Mouse (Mus musculus): ENCODE data around the gene Ddx58. TPM values are rescaled to one million over a fixed set of nuclear protein-coding genes. Genes with fewer than 3 reads are reported as not detected.

Gene Ddx58
- polyA plus RNA-seq, 1 experiment from 2014 or later, result 5.0 TPM

DNA sequence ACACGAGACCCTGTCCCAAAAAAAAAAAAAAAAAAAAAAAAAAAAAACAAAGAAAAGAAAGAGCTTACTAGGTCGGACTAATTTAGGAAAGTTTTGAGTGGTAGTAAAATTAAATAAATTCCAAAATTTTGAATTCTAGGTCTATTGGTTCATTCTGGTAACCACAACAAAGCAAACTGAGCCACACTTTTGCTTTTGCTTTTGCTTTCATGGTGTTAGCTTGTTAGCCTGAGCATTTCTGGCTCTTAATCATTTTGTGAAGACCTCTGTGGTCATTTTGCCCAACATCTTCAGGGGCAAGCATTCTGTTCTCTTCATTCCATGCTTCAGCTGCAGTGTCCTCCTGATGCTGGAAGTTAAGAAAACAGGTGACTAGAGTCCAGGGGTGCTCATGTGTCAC is 67.3 kb downstream of the Ddx58 start:
- Histone ChIP-seq H3K27ac (replicated peaks) (no peak overlapping the region), H3K27me3 (no peaks in the 10 kb centered on the region), H3K4me1 (replicated peaks) (no peaks in the 10 kb centered on the region), H3K9me3 (no peaks in the 10 kb centered on the region), H3K4me2 (no peak overlapping the region), H3K9ac (no peak overlapping the region), H3K36me3 (peaks cover 49% of the 10 kb centered on the region), H3K4me3 (no peak overlapping the region)
- no peak for ATAC-seq (ENCODE audit: low read depth)
- 95% methylated on average over 2 of the region's 2 CpGs for WGBS

DNA sequence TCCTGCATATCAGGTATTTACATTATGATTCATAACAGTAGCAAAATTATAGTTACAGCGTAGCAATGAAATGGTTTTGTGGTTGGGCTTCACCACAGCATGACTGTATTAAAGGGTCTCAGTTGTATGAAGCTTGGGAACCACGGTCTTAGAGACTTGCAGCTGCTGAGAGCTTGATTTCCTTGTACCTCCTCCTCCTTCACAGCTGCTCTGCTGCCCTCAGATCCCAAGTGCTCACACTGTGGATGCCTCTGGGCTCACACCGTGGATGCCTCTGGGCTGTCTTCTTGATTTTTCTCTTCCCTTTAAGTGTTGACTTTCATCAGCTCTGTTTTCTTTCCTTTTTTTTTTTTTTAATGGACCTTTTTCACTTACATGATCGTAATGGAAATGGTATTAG is 68.2 kb downstream of the Ddx58 start:
- WGBS, result 88% methylated on average over 4 of the region's 4 CpGs
- H3K36me3 ChIP-seq, result peaks cover 53% of the 10 kb centered on the region

DNA sequence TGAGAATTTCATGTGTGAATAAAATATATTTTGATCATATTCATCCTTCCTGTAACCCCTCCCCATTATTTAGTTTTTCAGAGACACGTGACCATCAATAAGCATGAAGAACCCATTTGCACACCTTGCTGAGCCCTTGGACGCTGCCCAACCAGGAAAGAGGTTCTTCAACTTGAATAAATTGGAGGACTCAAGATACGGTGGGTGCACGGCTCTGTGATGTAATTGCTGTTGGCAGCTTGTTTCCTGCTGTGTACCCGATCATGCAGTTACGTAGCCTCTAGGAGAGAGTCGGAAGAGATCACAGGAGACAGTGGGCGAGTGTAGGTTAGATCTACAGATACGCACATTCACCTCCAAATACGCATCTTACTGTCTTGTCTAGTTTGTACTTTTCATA is 76.0 kb downstream of the Ddx58 start:
- no peak for ATAC-seq (ENCODE audit: low read depth)
- Histone ChIP-seq H3K36me3 (peaks cover 40% of the 10 kb centered on the region), H3K9ac (no peak overlapping the region), H3K27me3 (no peaks in the 10 kb centered on the region), H3K4me3 (no peak overlapping the region), H3K4me1 (replicated peaks) (no peaks in the 10 kb centered on the region), H3K9me3 (no peaks in the 10 kb centered on the region), H3K27ac (replicated peaks) (no peak overlapping the region), H3K4me2 (no peak overlapping the region)
- WGBS, result 84% methylated on average over 10 of the region's 10 CpGs

More for the DNA sequence above, 68.2 kb downstream of the Ddx58 start:
- no peaks in the 10 kb centered on the region for H3K4me1 ChIP-seq (replicated peaks)
- no peaks in the 10 kb centered on the region for H3K27me3 ChIP-seq
- H3K9me3 ChIP-seq, result no peaks in the 10 kb centered on the region
- H3K9ac ChIP-seq, result no peak overlapping the region
- no peak overlapping the region for H3K27ac ChIP-seq (replicated peaks)
- no peak for ATAC-seq (ENCODE audit: low read depth)
- no peak overlapping the region for H3K4me2 ChIP-seq
- H3K4me3 ChIP-seq, result no peak overlapping the region

DNA sequence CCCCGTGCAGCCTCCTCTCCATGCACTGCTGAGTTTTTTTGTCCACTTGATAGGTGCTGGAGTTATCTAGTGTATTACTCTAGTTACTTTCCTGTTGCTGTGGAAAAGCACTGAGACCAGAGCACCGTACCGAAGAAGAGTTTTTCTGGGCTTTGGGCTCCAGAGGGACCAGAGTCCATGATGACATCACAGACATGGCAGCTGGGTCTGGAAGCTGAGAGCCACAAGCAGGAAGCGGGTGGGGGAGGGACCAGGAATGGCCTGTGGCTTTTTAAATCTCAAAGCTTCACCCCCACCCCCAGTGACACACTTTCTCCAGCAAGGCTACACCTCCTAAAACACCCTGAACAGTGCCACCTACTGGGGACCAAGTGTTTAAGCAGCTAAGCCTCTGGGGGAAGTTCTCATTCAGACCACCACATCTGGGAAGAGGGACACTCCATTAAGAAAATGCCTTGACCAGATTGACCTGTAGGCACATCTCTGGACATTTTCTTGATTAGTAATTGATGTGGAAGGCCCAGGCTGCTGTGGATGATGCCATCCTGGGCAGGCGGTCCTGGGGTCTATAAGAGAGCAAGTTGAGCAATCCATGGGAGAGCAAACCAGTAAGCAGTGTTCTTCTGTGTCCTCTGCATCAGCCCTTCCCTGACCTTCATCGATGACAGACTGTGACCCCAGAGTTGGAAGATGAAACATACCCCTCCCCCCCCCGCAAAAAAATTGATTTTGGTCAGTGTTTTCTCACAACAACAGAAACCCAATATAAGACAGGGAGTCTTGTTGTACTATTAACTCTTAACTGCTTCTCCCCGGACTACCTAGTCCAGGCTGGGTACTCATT is 78.8 kb downstream of the Ddx58 start:
- Histone ChIP-seq H3K27me3 (no peaks in the 10 kb centered on the region), H3K27ac (replicated peaks) (no peak overlapping the region), H3K36me3 (peaks cover 20% of the 10 kb centered on the region), H3K9me3 (no peaks in the 10 kb centered on the region), H3K9ac (no peak overlapping the region), H3K4me2 (no peak overlapping the region), H3K4me1 (replicated peaks) (no peaks in the 10 kb centered on the region), H3K4me3 (no peak overlapping the region)
- no peak for ATAC-seq (ENCODE audit: low read depth)
- 95% methylated on average over 8 of the region's 8 CpGs for WGBS

DNA sequence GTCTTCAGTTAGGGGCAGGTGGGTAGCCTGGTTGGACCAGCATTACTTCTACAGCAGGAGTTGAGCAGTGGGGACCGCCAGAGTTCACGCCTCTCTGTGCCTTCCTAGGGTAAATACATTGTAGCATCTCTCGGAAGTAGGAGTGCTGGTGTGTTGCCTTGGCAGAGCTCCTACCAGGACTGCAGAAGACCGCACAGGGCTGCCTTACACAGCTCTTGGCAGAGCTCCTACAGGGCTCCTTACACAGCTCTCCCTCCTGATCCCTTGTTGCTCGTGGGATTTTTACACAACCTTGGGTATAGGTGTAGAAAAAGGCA is 81.4 kb downstream of the Ddx58 start:
- no peak overlapping the region for H3K4me3 ChIP-seq
- ATAC-seq (ENCODE audit: low read depth), result no peak
- WGBS, result 93% methylated on average over 5 of the region's 5 CpGs

DNA sequence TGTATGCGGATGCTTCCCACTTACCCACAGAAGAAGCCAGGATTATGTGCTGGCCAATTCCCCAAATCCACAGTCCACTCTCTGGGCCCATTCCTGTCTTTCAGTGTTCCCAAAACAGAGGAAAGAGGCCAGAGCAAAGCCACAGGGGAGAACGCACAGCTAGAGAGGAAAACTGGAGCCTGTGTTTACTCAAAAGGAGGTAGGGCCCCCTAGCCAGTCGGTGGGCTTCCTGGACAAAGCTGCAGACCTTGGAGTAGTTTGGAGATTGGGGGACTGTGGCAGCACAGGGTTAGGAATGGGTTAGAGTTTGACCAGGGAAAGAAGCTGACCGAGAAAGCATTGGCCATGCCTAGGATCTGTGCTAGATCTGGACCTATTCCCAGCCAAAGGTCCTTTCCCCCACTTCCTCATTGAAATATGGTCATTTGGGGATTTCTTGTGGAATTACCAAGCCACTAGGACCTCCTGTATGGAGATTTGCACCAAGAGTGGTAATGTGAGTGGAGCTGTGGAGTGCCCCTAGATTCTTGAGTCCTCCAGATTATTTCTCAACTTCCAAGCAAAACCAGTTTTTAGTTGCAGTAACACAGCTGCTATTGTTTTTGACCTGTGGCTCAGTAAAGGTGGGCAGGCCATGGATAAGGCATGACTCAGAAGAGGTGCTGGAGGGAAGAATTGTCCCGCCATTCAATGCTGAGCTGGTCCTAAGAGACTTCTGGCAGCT is 82.0 kb downstream of the Ddx58 start:
- ATAC-seq (ENCODE audit: low read depth), result no peak

More for the DNA sequence above, 81.4 kb downstream of the Ddx58 start:
- no peaks in the 10 kb centered on the region for H3K4me1 ChIP-seq (replicated peaks)
- no peaks in the 10 kb centered on the region for H3K27me3 ChIP-seq
- H3K36me3 ChIP-seq, result peaks cover 6% of the 10 kb centered on the region; the same call in 1 of the 2 replicates
- H3K4me2 ChIP-seq, result no peak overlapping the region
- no peak overlapping the region for H3K9ac ChIP-seq
- H3K9me3 ChIP-seq, result no peaks in the 10 kb centered on the region
- no peak overlapping the region for H3K27ac ChIP-seq (replicated peaks)

DNA sequence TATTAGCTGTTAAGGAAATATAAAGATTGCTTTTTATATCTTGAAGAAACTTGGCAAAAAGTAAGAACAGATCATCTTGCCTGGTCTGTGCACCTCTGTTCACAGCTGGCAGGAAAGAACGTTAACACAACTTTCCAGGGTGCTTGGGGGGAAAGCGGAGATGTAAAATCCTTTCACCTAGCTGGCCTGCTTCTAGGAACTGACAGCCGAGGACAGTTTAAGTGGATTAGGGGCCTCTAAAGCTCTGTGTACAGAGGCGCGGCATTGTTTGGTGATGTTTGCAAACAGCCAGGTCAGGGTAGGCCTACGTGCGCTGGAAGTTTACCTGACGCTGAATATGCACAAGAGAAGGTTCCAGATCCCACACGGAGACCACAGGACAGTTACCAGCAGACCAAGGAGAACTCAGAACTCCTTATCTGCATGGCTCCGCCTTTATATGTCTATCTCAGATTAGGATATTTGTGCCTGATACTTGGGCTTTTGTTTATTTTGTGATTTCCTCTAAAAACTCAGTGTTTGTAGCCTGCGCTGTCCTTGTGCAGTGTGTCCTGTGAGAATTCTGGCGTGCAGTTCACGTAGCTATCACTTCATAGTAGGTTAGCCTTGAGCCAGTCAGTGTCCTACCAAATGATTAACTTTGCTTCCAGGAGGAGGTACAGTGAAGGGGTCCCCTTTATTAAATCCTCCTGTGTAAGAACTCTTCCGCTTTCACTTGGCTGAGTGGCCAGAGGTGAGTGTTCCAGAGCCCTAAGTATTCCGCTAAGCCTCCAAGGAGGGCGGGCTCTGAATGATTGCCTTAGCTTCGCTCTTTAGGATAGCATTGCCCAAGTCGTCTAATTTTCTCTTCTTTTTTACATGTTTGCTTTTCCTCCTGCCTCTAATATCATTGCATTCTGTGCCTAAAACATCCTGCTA is 82.8 kb downstream of the Ddx58 start:
- Histone ChIP-seq H3K9me3 (no peaks in the 10 kb centered on the region), H3K9ac (no peak overlapping the region), H3K27ac (replicated peaks) (no peak overlapping the region), H3K36me3 (peaks cover 6% of the 10 kb centered on the region; the same call in 1 of the 2 replicates), H3K4me2 (no peak overlapping the region), H3K4me1 (replicated peaks) (no peaks in the 10 kb centered on the region), H3K4me3 (no peak overlapping the region), H3K27me3 (no peaks in the 10 kb centered on the region)
- WGBS, result 91% methylated on average over 18 of the region's 18 CpGs
- no peak for ATAC-seq (ENCODE audit: low read depth)

More for the DNA sequence above, 82.0 kb downstream of the Ddx58 start:
- H3K27ac ChIP-seq (replicated peaks), result no peak overlapping the region
- H3K9ac ChIP-seq, result no peak overlapping the region
- H3K27me3 ChIP-seq, result no peaks in the 10 kb centered on the region
- H3K4me1 ChIP-seq (replicated peaks), result no peaks in the 10 kb centered on the region
- no peak overlapping the region for H3K4me3 ChIP-seq
- 92% methylated on average over 5 of the region's 5 CpGs for WGBS
- no peaks in the 10 kb centered on the region for H3K9me3 ChIP-seq
- H3K4me2 ChIP-seq, result no peak overlapping the region
- H3K36me3 ChIP-seq, result peaks cover 6% of the 10 kb centered on the region; the same call in 1 of the 2 replicates

DNA sequence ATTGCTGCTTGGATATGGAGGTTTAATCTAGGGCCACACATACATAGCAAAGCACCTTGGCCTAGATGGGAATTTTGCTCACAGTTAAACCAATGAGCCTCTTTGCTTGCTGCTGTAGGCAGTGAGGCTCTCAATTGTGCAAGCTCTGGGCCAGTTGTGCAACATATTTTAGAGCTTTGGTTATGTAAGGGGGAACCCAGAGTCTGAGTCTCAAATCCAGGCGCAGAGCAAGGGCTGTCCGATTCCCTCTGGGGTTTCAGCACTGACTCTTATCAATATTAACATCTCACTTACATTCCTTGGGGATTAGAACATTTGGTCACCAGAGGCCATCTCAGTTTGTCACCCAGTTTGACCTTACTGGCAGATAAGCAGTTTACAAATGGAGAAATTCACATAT is 83.5 kb downstream of the Ddx58 start:
- H3K4me2 ChIP-seq, result no peak overlapping the region
- no peaks in the 10 kb centered on the region for H3K27me3 ChIP-seq
- no peak overlapping the region for H3K4me3 ChIP-seq
- H3K36me3 ChIP-seq, result peaks cover 6% of the 10 kb centered on the region; the same call in 1 of the 2 replicates
- ATAC-seq (ENCODE audit: low read depth), result no peak
- no peaks in the 10 kb centered on the region for H3K9me3 ChIP-seq
- no peaks in the 10 kb centered on the region for H3K4me1 ChIP-seq (replicated peaks)
- H3K9ac ChIP-seq, result no peak overlapping the region
- WGBS, result 95% methylated on average over 2 of the region's 2 CpGs
- no peak overlapping the region for H3K27ac ChIP-seq (replicated peaks)

DNA sequence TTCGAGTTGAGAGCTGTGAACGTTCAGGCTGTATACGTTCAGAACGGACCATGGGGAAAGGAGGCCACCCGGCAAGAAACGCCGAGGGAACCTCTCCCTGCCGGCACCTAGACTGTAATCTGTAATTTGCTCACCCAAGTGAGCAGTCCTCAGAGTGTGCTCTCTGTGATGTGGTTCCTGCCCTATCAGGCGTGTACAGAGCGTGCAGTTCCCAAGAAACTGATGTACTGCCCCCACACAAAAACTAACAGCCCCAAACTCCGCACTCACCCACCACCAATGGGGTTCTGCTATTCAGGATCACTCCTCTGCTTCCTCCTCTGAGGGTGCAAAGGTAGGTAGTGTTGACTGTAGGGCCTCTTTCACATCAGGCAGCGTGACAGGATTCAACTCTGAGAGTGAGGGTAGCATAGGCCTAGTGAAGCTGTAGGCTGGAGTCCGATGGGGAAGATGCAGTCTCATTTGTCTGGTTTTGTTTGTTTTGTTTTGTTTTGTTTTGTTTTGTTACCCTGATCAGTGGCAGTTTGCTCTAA is 84.1 kb downstream of the Ddx58 start:
- Histone ChIP-seq H3K4me1 (replicated peaks) (no peaks in the 10 kb centered on the region), H3K4me2 (no peak overlapping the region), H3K9me3 (no peaks in the 10 kb centered on the region), H3K9ac (no peak overlapping the region), H3K27ac (replicated peaks) (no peak overlapping the region), H3K27me3 (no peaks in the 10 kb centered on the region), H3K4me3 (no peak overlapping the region), H3K36me3 (peaks cover 2% of the 10 kb centered on the region; the same call in 1 of the 2 replicates)
- 86% methylated on average over 13 of the region's 13 CpGs for WGBS
- ATAC-seq (ENCODE audit: low read depth), result no peak

DNA sequence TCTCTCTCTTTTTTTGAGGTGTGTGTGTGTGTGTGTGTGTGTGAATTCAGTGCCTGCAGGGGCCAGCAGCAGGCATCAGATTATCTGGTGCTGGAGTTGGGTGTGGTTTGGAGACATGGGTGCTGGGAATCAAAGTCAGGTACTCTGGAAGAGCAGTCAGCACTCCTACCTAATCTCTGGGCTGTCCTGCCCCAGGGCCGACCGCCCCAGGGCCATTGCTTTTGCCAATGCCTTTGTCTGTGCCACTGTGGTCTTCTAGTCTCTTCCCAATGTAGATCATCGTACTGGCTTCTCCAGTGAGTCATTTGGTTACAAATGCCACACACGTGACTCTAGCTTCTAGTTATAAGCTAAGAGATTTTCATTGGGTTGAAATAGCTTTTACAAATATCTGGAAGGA is 84.9 kb downstream of the Ddx58 start:
- no peak overlapping the region for H3K4me3 ChIP-seq
- H3K4me2 ChIP-seq, result no peak overlapping the region
- H3K9ac ChIP-seq, result no peak overlapping the region
- 94% methylated on average over 4 of the region's 4 CpGs for WGBS
- no peaks in the 10 kb centered on the region for H3K4me1 ChIP-seq (replicated peaks)
- ATAC-seq (ENCODE audit: low read depth), result no peak
- no peaks in the 10 kb centered on the region for H3K9me3 ChIP-seq
- no peaks in the 10 kb centered on the region for H3K36me3 ChIP-seq
- H3K27ac ChIP-seq (replicated peaks), result no peak overlapping the region
- no peaks in the 10 kb centered on the region for H3K27me3 ChIP-seq

Data from neural tube, embryonic 13.5 days (tissue).